Mouse (Mus musculus) thymus, adult 2 months (tissue): ENCODE results near the gene Bsn.

Experiments
- CTCF ChIP-seq: fragments of 200-500 bp; IDR thresholded peaks from 2 replicates; pipeline ENCODE4 v1.5.1; 2012; ENCODE audit warnings: mild to moderate bottlenecking, control low read depth, low read length, moderate library complexity, borderline replicate concordance; ENCODE audit not compliant: control insufficient read depth, poor library complexity, insufficient read depth; ENCODE audit errors: extremely low read depth
- POLR2A ChIP-seq: fragments of 200-500 bp; IDR thresholded peaks from 2 replicates; pipeline ENCODE4 v1.6.1; 2012; ENCODE audit warnings: mild to moderate bottlenecking, low read length, control low read depth, moderate library complexity; ENCODE audit not compliant: control insufficient read depth, poor library complexity, insufficient read depth; ENCODE audit errors: extremely low read depth

- TF ChIP-seq CTCF (no peak), POLR2A (no peak)
Measured at GRCm38 (mm10) chr9:108225166-108225565, 35.0 kb upstream of the Bsn start.
